Mouse (Mus musculus) thymus, postnatal 10 days (tissue): ENCODE measurements around the gene Kdelr1.
"Not testable (repeated sequence)": the region's sequence is repeated elsewhere in the genome, so short reads cannot be mapped to it uniquely, and the experiment has no call there.

Source experiments
- DNase-seq, 2 experiments: peaks; one replicate each; pipeline ENCODE4 v3.0.0; 2021; ENCODE audit warnings: low spot score in 2 of 2

Gene Kdelr1

GRCm38 (mm10) chr7:45869787-45870186, 2.8 kb upstream of the Kdelr1 start:
- no peak for DNase-seq

GRCm38 (mm10) chr7:45870282-45871058, 2.1 kb upstream of the Kdelr1 start:
- DNase-seq = no peak

GRCm38 (mm10) chr7:45873061-45873947, 732 bp downstream of the Kdelr1 start:
- peak; percentile 45 to 46 for DNase-seq

DNA sequence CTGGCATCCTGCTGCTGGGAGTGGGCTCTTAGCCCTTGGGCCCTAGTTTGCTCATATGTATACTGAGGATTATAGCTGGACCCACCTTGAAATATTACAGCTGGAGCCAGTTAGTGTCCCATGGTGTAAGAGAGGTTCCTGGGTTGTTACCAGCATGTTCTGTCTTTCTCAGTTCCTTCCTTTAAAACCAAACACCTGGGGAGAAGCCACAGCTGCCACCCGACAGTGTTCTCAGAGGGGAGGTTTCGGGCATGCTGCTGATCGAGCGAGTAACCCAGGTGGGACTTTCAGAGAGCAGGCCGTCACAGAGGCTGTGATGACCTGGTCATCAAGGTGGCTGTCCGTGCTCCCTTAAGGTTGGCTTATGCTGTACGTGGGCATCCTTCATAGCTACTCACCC, 4.3 kb downstream of the Kdelr1 start:
- no peak for DNase-seq

- DNase-seq = not testable (repeated sequence)
Observed at GRCm38 (mm10) chr7:45878278-45878677, 5.7 kb downstream of the Kdelr1 start, which contains the start of gene Grin2d. Gene Grin2d (minus strand): TSS chr7:45878378.

DNA sequence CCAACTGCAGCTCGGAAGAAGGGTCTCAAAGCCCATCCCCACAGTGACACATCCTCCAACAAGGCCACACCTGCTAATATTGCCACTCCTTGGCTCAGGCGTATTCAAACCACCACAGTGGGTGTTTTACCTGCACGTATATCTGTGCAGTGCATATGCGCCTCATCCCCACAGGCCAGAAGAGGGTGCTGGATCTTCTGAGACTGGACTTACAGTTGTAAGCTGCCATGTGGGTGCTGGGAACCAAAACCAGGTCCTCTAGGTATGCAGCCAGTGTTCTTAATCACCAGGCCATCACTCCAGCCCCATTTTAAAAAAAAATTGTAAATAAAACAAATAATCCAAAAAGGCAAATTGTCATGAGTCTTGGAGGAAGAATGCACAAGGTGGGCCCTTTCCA, 8.0 kb downstream of the Kdelr1 start:
- no peak for DNase-seq

DNA sequence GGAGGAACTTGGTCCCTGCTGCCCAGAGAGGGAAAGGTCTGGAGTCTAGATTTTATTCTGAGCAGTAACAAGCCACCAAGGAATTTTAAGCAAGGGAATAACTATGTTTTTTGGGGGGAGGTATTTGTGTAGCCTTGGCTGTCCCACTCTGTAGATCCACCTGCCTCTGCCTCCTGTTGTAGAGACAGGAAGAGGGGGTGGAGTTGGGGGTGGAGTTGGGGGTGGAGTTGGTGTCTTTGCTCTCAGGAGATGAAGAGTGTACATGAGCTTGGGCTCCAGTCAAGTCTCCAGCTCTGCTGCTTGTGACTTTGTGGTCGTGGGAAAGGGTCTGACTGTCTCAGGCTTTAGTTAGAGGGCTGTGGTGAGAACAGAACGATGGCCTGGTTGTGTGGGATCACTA, 8.4 kb downstream of the Kdelr1 start:
- DNase-seq = no peak

DNA sequence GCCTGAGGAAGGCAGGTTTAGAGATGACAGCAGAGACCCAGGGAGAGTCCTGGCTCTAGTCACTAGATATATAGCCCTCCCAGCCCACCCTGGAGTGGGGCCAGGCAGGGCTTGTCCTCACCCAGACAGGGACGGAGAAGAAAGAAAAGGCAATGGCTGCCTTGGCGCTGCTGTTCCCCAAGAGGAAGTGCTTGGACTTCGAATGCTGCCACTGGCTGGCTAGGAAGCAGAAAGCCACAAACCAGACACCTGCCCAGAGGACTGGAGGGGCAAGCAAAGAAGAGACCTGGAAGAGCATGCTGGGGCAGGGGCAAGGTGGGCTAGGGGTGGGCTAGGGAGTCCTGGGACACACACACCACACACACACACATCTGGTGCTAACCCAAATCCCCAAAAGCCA, 14.7 kb downstream of the Kdelr1 start:
- no peak for DNase-seq

GRCm38 (mm10) chr7:45892651-45893050, 20.1 kb downstream of the Kdelr1 start:
- DNase-seq = no peak

- DNase-seq = no peak
Observed at GRCm38 (mm10) chr7:45895931-45896516, 23.5 kb downstream of the Kdelr1 start.

- DNase-seq = peak; percentile 92 to 94
Observed at GRCm38 (mm10) chr7:45896517-45897257, 24.1 kb downstream of the Kdelr1 start, which contains the start of the genes Syngr4 and Tmem143. Gene Syngr4 (minus strand): TSS chr7:45896714. Gene Tmem143 (plus strand): TSS chr7:45896941.

GRCm38 (mm10) chr7:45897258-45897757, 24.7 kb downstream of the Kdelr1 start:
- DNase-seq = peak; percentile 44 to 47

DNA sequence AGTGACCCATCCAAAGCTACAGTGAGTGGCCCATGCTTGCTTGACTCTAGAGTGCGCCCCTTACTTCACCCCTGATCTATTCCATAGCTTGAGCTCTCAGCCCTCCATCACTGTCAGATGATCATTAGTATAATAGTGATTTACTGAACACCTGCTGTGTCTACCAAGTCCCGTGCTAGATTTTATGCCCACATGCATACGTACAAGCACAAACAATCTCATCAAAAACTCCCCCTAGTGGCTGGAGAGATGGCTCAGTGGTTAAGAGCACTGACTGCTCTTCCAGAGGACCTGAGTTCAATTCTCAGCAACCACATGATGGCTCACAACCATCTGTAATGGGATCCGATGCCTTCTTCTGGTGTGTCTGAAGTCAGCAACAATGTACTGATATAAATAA, 25.6 kb downstream of the Kdelr1 start:
- peak; percentile 29 to 71 for DNase-seq

- no peak for DNase-seq
Observed at GRCm38 (mm10) chr7:45901562-45901961, 29.0 kb downstream of the Kdelr1 start.

- no peak for DNase-seq
Observed at GRCm38 (mm10) chr7:45902481-45903002, 30.0 kb downstream of the Kdelr1 start.

DNA sequence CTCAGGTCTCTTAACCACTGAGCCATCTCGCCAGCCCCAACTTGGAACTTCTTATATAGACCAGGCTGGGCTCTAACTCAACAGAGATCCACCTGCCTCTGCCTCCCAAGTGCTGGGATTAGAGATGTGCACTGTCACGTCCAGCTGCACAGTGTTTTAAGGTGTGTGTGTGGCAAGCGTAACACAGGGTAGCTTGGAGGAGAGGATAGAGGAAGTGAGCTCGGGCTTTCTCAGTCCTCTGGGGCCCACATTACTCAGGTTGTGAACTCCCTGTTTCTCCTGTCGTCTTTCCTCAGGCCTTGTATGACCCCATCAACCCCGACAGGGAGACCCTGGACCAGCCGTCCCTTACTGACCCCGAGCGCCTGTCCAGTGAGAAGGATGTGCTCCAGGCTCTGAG, 34.0 kb downstream of the Kdelr1 start:
- no peak for DNase-seq

DNA sequence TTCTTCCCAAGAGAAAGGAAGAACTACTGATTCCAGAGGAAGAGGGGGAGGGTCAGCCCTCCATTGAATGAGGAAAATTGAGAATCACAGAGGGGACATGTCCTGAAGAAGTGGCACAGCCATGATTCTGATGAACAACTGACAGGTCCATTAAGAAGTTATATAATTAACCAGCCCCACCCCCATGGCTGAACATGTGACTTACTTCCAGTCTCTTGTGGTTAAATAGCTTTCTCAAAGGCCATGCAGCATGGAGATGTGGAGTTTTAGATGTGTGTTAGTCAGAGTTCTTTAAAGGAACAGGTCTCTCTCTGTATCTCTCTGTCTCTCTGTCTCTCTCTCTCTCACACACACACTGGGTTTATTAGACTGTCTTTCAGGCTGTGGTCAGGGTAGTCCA, 35.8 kb downstream of the Kdelr1 start:
- no peak for DNase-seq

GRCm38 (mm10) chr7:45909145-45909544, 36.6 kb downstream of the Kdelr1 start:
- no peak for DNase-seq

- no peak for DNase-seq
Observed at GRCm38 (mm10) chr7:45914067-45914466, 41.5 kb downstream of the Kdelr1 start.

- DNase-seq = no peak
Observed at GRCm38 (mm10) chr7:45915011-45915410, 42.4 kb downstream of the Kdelr1 start.
